Mouse (Mus musculus) neural tube, embryonic 14.5 days (tissue): ENCODE measurements at regions not wholly inside any gene's neighbourhood (a gene's known extent, or its start where the extent isn't known, plus 50 kb on each side); places are given as distances from the start of the nearest gene placed in this dataset.

ENCODE experiments used
- ATAC-seq: fragments of 200-750 bp; cut with Nextera tagmentation; 2 replicates; pipeline ENCODE4 v1.8.0; 2017; ENCODE audit warnings: low read depth, mild to moderate bottlenecking, moderate TSS enrichment, moderate library complexity
- H3K27ac ChIP-seq: fragments of 300-500 bp; sonication (generic); 2 replicates; pipeline ENCODE4 v1.5.1; 2014; ENCODE audit warnings: low read depth, mild to moderate bottlenecking, control low read depth, low read length, moderate library complexity, mixed read lengths
- H3K27me3 ChIP-seq: fragments of 300-500 bp; sonication (generic); 2 replicates; pipeline ENCODE4 v1.6.1; 2014; ENCODE audit warnings: low read length; ENCODE audit not compliant: control insufficient read depth, insufficient read depth
- H3K36me3 ChIP-seq: fragments of 300-500 bp; sonication (generic); 2 replicates; pipeline ENCODE4 v1.6.1; 2014; ENCODE audit warnings: low read length, mixed read lengths; ENCODE audit not compliant: control insufficient read depth, insufficient read depth
- H3K4me1 ChIP-seq: fragments of 300-500 bp; sonication (generic); 2 replicates; pipeline ENCODE4 v1.6.1; 2014; ENCODE audit warnings: low read length; ENCODE audit not compliant: control insufficient read depth, insufficient read depth
- H3K4me2 ChIP-seq: fragments of 300-500 bp; sonication (generic); 2 replicates; pipeline ENCODE4 v1.6.1; 2014; ENCODE audit warnings: mild to moderate bottlenecking, low read depth, low read length, control low read depth
- H3K4me3 ChIP-seq: fragments of 300-500 bp; sonication (generic); 2 replicates; pipeline ENCODE4 v1.5.1; 2014; ENCODE audit warnings: low read depth, low read length, control low read depth, mixed read lengths
- H3K9ac ChIP-seq: fragments of 300-500 bp; sonication (generic); replicated peaks from 2 replicates; pipeline ENCODE4 v1.6.1; 2014; ENCODE audit warnings: low read depth, mild to moderate bottlenecking, control low read depth, low read length, mixed read lengths
- H3K9me3 ChIP-seq: fragments of 300-500 bp; sonication (generic); 2 replicates; pipeline ENCODE4 v1.6.1; 2016; ENCODE audit warnings: low read length; ENCODE audit not compliant: control insufficient read depth
- WGBS: fragments of 180-500 bp; shearing (Covaris S2); extraction: QIAGEN DNeasy Blood & Tissue Kit; methylation state at CpG from one replicate; pipeline ENCODE4 v1.1.7; 2014; 5-methylcytosine and 5-hydroxymethylcytosine counted together

- no peak overlapping the region for H3K4me2 ChIP-seq
- no peaks in the 10 kb centered on the region for H3K4me1 ChIP-seq
- ATAC-seq: peak; percentile 46; the same call in 1 of the 2 replicates
- no peaks in the 10 kb centered on the region for H3K9me3 ChIP-seq
- H3K9ac ChIP-seq: no peak overlapping the region
- no peak overlapping the region for H3K4me3 ChIP-seq
- H3K27me3 ChIP-seq: no peaks in the 10 kb centered on the region
- H3K36me3 ChIP-seq: no peaks in the 10 kb centered on the region
- H3K27ac ChIP-seq: no peak overlapping the region
- WGBS: 25% methylated on average over 6 of the region's 6 CpGs
These were observed 395.3 kb upstream of the Sall1 start for GRCm38 (mm10) chr8:89439304-89439703.

- Histone ChIP-seq H3K4me2 (no peak overlapping the region), H3K4me1 (no peaks in the 10 kb centered on the region), H3K27me3 (no peaks in the 10 kb centered on the region), H3K36me3 (no peaks in the 10 kb centered on the region), H3K9me3 (no peaks in the 10 kb centered on the region), H3K9ac (no peak overlapping the region), H3K4me3 (no peak overlapping the region), H3K27ac (no peak overlapping the region)
- WGBS: 93% methylated on average over 3 of the region's 3 CpGs
- ATAC-seq: no peak
These were observed 383.0 kb upstream of the Sall1 start for GRCm38 (mm10) chr8:89426969-89427368.

GRCm38 (mm10) chr8:89415287-89415686 lies 371.3 kb upstream of the Sall1 start:
- no peak for ATAC-seq
- Histone ChIP-seq H3K27ac (no peak overlapping the region), H3K27me3 (no peaks in the 10 kb centered on the region), H3K36me3 (no peaks in the 10 kb centered on the region), H3K9ac (no peak overlapping the region), H3K4me2 (no peak overlapping the region), H3K9me3 (no peaks in the 10 kb centered on the region), H3K4me3 (no peak overlapping the region), H3K4me1 (no peaks in the 10 kb centered on the region)
- WGBS: 87% methylated on average over 2 of the region's 2 CpGs

GRCm38 (mm10) chr8:89412500-89412899 lies 368.5 kb upstream of the Sall1 start:
- no peaks in the 10 kb centered on the region for H3K4me1 ChIP-seq
- ATAC-seq: no peak
- H3K9ac ChIP-seq: no peak overlapping the region
- H3K36me3 ChIP-seq: no peaks in the 10 kb centered on the region
- no peak overlapping the region for H3K4me2 ChIP-seq
- H3K4me3 ChIP-seq: no peak overlapping the region
- no peaks in the 10 kb centered on the region for H3K27me3 ChIP-seq
- H3K9me3 ChIP-seq: no peaks in the 10 kb centered on the region
- H3K27ac ChIP-seq: no peak overlapping the region
- 62% methylated on average over 8 of the region's 8 CpGs for WGBS

GRCm38 (mm10) chr8:89412046-89412445 lies 368.1 kb upstream of the Sall1 start:
- Histone ChIP-seq H3K9me3 (no peaks in the 10 kb centered on the region), H3K4me1 (no peaks in the 10 kb centered on the region), H3K9ac (no peak overlapping the region), H3K27ac (no peak overlapping the region), H3K36me3 (no peaks in the 10 kb centered on the region), H3K27me3 (no peaks in the 10 kb centered on the region), H3K4me2 (no peak overlapping the region), H3K4me3 (no peak overlapping the region)
- no peak for ATAC-seq
- 36% methylated on average over 7 of the region's 7 CpGs for WGBS

- 94% methylated on average over 5 of the region's 5 CpGs for WGBS
- no peaks in the 10 kb centered on the region for H3K4me1 ChIP-seq
- H3K9me3 ChIP-seq: no peaks in the 10 kb centered on the region
- H3K4me2 ChIP-seq: no peak overlapping the region
- H3K4me3 ChIP-seq: no peak overlapping the region
- ATAC-seq: no peak
- H3K27me3 ChIP-seq: no peaks in the 10 kb centered on the region
- H3K27ac ChIP-seq: no peak overlapping the region
- no peak overlapping the region for H3K9ac ChIP-seq
- H3K36me3 ChIP-seq: no peaks in the 10 kb centered on the region
These were observed 362.7 kb upstream of the Sall1 start for GRCm38 (mm10) chr8:89406688-89407087.

GRCm38 (mm10) chr8:89404287-89404686 lies 360.3 kb upstream of the Sall1 start:
- Histone ChIP-seq H3K27ac (no peak overlapping the region), H3K4me1 (no peaks in the 10 kb centered on the region), H3K27me3 (no peaks in the 10 kb centered on the region), H3K4me3 (no peak overlapping the region), H3K9ac (no peak overlapping the region), H3K4me2 (no peak overlapping the region), H3K9me3 (no peaks in the 10 kb centered on the region), H3K36me3 (no peaks in the 10 kb centered on the region)
- no peak for ATAC-seq
- 90% methylated on average over 3 of the region's 3 CpGs for WGBS

GRCm38 (mm10) chr8:89396673-89397072 lies 352.7 kb upstream of the Sall1 start:
- H3K27me3 ChIP-seq: no peaks in the 10 kb centered on the region
- H3K27ac ChIP-seq: no peak overlapping the region
- H3K4me3 ChIP-seq: no peak overlapping the region
- H3K9me3 ChIP-seq: no peaks in the 10 kb centered on the region
- H3K9ac ChIP-seq: no peak overlapping the region
- no peak overlapping the region for H3K4me2 ChIP-seq
- no peak for ATAC-seq
- no peaks in the 10 kb centered on the region for H3K36me3 ChIP-seq
- no peaks in the 10 kb centered on the region for H3K4me1 ChIP-seq

GRCm38 (mm10) chr8:89392749-89393148 lies 348.8 kb upstream of the Sall1 start:
- Histone ChIP-seq H3K36me3 (no peaks in the 10 kb centered on the region), H3K4me3 (no peak overlapping the region), H3K27ac (no peak overlapping the region), H3K9me3 (no peaks in the 10 kb centered on the region), H3K27me3 (no peaks in the 10 kb centered on the region), H3K4me2 (no peak overlapping the region), H3K4me1 (peaks cover 3% of the 10 kb centered on the region; the same call in 1 of the 2 replicates), H3K9ac (no peak overlapping the region)
- ATAC-seq: no peak
- 92% methylated on average over 6 of the region's 6 CpGs for WGBS

- Histone ChIP-seq H3K9ac (no peak overlapping the region), H3K27me3 (no peaks in the 10 kb centered on the region; the same call in 1 of the 2 replicates), H3K9me3 (no peaks in the 10 kb centered on the region), H3K4me1 (peaks cover 6% of the 10 kb centered on the region; the same call in 1 of the 2 replicates), H3K36me3 (no peaks in the 10 kb centered on the region), H3K4me2 (no peak overlapping the region), H3K27ac (no peak overlapping the region), H3K4me3 (no peak overlapping the region)
- WGBS: 4% methylated on average over 6 of the region's 6 CpGs
- ATAC-seq: no peak
These were observed 344.8 kb upstream of the Sall1 start for GRCm38 (mm10) chr8:89388761-89389160.
